Mouse (Mus musculus) bone marrow macrophage, adult 2 months (primary cell): ENCODE results near the gene Rcc1l.

Source experiments
- CTCF ChIP-seq: IDR thresholded peaks from 2 replicates; pipeline ENCODE4 v1.5.1; 2012; ENCODE audit warnings: low read depth, mild to moderate bottlenecking, low read length, moderate library complexity
- POLR2A ChIP-seq: IDR thresholded peaks from 2 replicates; pipeline ENCODE4 v1.6.1; 2012; ENCODE audit warnings: mild to moderate bottlenecking, low read depth, low read length, borderline replicate concordance

GRCm38 (mm10) chr5:134131586-134131985, 45.0 kb downstream of the Rcc1l start:
- no peak for TF ChIP-seq CTCF
- TF ChIP-seq POLR2A = no peak
